Mouse (Mus musculus) urinary bladder, postnatal 4 days (tissue): ENCODE measurements around the gene Cacnb3.

Source experiments
- DNase-seq, 2 experiments: peaks; one replicate each; pipeline ENCODE4 v3.0.0; 2021 to 2022; ENCODE audit warnings: low spot score in 2 of 2

The Cacnb3 gene

GRCm38 (mm10) chr15:98635291-98635841 lies 4.7 kb downstream of the Cacnb3 start:
- DNase-seq = no peak

DNA sequence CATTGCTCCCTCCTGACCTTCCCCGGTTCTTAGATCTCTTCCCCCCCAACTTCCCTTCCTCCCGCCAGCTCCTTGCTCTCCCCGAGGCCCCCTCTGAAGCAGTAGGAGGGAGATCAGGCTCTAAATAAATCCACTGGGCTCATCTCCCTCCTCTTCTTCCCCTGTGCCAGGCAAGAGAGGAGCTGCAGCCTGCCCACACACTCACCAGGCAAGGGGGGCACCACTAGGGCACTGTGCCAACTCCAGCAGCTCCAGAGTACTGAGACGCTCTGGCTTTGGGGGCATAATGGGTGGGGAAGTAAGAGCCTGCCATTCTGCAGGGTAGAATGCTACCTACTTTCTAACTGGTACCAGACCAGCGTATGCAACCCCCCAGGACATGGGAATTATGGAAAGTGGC lies 5.9 kb downstream of the Cacnb3 start:
- no peak for DNase-seq

DNA sequence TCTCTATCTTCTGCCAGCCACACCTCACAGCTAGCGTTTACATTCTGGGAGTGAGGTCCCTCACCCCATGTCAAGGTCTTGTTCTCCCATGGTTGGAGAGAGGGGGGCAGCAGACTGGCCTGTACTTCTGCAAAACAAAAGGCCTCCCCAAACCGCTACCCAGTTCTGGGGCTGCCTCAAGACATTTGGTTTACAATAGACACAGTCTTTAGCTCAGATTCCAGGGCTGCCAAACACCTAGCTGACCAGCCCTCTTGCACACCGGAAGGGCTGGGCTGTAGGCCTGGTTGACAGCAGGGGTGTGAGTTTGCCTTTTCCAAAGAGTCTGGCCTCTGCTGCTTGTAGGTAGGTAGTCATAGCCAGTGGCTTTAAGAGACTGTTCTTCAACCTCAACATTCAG lies 6.5 kb downstream of the Cacnb3 start:
- DNase-seq = no peak

DNA sequence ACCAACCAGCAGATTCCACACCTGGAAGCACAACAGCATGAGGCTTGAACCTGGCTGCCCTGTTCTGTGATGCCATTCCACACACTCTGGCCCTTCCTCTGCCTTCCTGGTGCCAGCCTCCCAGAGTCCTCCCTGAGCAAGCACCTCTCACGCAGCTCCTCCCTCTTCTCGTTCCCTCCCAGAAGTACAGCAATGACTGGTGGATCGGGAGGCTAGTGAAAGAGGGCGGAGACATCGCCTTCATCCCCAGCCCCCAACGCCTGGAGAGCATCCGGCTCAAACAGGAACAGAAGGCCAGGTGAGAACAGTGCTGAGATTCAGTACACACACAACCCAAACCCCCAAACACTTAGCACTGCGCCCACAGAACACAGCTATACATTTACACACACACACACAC lies 9.5 kb downstream of the Cacnb3 start:
- DNase-seq = no peak

- DNase-seq = no peak
Observed at GRCm38 (mm10) chr15:98644406-98644805, 13.8 kb downstream of the Cacnb3 start.

- DNase-seq = no peak
Observed at GRCm38 (mm10) chr15:98645057-98646026, 14.7 kb downstream of the Cacnb3 start.

GRCm38 (mm10) chr15:98646737-98647136 lies 16.1 kb downstream of the Cacnb3 start:
- no peak for DNase-seq

DNA sequence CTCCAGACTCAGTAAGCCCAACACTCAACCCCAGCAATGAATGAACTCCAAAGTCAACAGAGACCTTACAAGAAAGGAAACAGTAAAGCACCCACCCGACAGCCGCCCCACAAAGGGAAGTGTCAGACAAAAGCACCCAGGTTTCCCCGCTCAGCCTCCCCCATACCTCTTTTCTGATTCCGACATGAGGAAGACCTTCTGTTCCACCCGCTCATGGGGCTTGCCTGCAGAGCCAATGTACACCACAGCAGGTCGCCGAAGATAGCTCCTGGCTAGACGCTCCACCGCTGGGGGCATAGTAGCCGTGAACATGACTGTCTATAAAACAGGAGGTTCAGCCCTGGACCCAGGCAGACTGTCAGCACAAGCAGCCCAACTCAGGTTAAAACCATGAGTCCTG lies 16.7 kb downstream of the Cacnb3 start:
- no peak for DNase-seq

- DNase-seq = no peak
Observed at GRCm38 (mm10) chr15:98648071-98648470, 17.4 kb downstream of the Cacnb3 start.

DNA sequence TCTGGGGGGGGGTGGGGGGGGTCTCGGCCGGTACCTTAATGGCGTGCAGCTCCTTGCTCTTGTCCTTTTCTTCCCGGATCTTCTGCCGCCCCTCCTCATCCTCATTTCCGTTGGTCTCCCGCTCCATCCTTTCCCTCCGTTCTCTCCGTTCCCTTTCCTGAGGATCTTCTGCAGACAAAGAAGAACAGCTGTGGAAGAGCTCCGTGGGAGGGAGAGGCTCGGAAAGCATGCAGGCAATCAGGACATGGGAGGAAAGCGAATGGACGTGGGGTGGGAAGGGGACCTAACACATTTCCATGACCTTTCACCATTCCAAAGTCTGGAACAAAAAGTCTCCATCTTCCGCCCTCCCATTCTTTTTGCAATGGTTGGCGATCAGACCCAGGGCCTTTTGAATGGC lies 20.8 kb downstream of the Cacnb3 start:
- no peak for DNase-seq

- no peak for DNase-seq
Observed at GRCm38 (mm10) chr15:98652174-98652573, 21.5 kb downstream of the Cacnb3 start.

DNA sequence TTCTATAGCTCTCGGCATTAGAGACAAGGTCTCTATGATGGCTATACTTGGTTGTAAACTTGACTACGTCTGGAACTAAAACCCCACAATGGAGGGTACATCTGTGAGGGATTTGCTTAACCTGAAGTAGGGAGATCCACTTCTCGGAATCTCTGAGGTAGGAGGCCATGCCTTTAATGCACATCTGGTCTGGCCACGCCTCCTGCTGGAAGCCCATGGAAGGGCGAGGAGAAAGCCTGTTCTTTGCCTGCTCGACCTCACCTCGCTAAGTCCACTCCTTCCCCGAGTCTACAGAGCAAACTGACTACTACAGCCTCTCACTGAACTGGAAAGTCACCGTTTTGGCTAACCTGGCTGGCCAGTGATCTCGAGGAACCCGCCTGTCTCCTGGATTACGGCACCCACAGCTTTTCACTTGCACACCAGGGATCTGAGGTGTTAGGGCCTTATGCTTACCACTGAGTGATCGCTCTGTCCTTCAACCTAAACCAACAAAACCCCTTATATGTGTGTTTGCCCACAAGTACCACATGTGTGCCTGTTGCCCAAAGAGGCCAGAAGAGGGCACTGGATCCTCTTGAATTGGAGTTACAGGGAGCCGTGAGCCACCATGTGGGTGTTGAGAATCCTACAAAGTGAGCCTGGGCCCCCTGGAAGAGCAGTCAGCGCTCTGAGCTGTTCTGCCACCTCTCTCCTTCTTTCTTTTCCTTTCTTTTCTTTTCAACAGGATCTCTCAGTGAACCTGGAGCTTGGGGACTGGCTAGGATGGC lies 26.5 kb downstream of the Cacnb3 start:
- DNase-seq = no peak

GRCm38 (mm10) chr15:98662198-98662566 lies 31.5 kb downstream of the Cacnb3 start:
- no peak for DNase-seq

GRCm38 (mm10) chr15:98662567-98663545 lies 32.2 kb downstream of the Cacnb3 start, which contains the start of gene Ddx23:
Gene Ddx23, minus strand, starts transcription at chr15:98662894.
- DNase-seq = peak; percentile 92 to 95

- DNase-seq = no peak
Observed at GRCm38 (mm10) chr15:98664042-98664907, 33.6 kb downstream of the Cacnb3 start.

DNA sequence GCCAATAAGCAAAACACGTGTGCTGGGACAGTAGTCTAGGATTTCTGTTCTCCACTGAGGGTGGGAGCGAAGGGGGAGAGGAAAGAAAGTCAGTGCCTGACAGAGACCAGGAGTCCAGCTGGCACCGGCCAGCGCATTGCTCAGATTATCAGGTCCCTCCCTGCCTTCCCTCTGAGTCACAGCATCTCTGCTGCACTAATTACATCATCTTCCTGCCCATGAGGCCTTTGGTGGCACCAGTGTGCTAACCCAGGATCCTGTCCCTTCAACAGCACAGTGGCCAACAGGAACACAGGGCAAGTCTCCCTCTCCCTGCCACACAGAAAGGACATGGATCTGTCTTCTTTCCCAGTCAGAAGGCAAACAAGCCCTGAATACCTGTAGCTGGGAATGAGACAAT lies 42.0 kb downstream of the Cacnb3 start:
- no peak for DNase-seq

DNA sequence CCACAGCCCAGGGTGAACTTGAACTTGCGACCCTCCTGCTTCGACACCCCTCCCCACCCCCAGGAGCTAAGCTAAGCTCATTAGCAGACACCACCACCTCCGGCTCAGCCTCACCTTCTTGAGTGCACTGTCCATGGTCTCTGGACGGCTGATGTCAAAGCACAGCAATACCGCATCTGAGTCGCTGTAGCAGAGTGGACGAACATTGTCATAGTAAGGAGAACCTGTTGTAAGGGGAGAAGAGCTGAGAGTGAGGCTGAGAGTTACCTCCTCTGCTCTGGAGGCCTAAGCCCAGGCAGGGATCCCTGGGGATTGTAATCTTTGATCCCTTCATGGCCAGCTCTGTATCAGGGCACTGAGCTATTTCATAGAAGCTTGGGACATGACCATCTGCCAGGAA lies 43.1 kb downstream of the Cacnb3 start:
- no peak for DNase-seq

GRCm38 (mm10) chr15:98674284-98674993 lies 43.8 kb downstream of the Cacnb3 start:
- no peak for DNase-seq

- DNase-seq = no peak
Observed at GRCm38 (mm10) chr15:98674994-98675545, 44.4 kb downstream of the Cacnb3 start.
